Mouse (Mus musculus) stomach, postnatal 0 days (tissue): ENCODE measurements around the gene Pole4.

Experiments
- CTCF ChIP-seq: IDR thresholded peaks from 2 replicates; pipeline ENCODE4 v1.5.1; 2016; ENCODE audit warnings: antibody characterized with exemption, low read depth, mild to moderate bottlenecking, moderate library complexity
- EP300 ChIP-seq: optimal IDR thresholded peaks from 2 replicates; pipeline ENCODE3; 2016; ENCODE audit warnings: antibody characterized with exemption

- TF ChIP-seq CTCF (no peak), EP300 (no peak)
These were observed 129.7 kb downstream of the Pole4 start for GRCm38 (mm10) chr6:82575445-82575844.
